Mouse (Mus musculus): Measurements from ENCODE around the gene Hdac4. TPM values are rescaled to one million over a fixed set of nuclear protein-coding genes. Genes with fewer than 3 reads are reported as not detected.

Hdac4 gene
- polyA plus RNA-seq, 1 experiment: 14.3 TPM

DNA sequence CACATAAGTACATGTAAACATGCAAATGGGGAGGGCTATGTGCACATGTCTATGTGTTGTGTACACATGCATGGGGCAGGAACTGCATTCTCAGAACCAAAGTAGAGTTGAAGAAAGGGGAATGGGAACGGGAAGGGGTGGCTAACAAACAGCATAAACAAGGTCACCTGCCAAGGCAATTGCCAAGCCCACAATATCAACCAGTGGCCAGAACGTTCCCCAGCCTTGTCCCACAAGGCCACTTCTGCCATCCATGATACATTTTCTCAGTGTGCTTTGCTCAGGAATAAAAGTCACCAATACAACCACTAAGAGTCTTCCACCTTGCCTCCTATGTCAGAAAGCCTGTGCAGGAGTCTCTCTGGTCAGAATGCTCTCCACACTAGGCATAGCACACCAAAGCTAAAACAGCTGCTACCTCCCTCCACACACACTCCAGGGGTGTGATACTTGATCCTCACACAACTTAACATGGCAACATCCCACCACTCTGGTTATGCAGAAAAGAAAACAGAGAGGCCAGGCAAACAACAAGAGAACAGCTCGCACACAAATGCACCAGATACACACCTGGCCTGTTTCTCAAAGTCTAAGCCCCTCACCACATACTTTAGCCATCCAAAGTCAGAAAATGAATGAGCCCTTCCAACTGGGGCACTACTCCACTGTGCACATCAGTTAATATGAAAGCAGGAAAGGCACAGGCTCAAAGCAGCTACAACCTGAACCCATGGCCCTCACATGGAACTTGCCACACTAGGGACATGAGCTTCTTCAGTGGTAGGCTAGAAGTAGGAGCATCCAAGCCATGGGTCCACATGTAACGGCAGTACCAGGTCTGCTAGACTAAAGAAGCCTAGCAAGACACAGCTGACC is 26.4 kb downstream of the Hdac4 start:
- no peaks in the 10 kb centered on the region; the same call in 1 of the 2 replicates for H3K4me1 ChIP-seq (ENCODE audit: control insufficient read depth, insufficient read depth, low read length)
- H3K27ac ChIP-seq (ENCODE audit: control insufficient read depth, insufficient read depth, low read depth, low read length): no peak overlapping the region
- H3K4me3 ChIP-seq (ENCODE audit: control insufficient read depth, low read depth, low read length): no peak overlapping the region
- no peak for TF ChIP-seq POLR2A (IDR thresholded peaks at IDR 0.05; ENCODE audit: control insufficient read depth, low read depth, low read length)
- TF ChIP-seq CTCF (IDR thresholded peaks at IDR 0.05; ENCODE audit: control insufficient read depth, insufficient read depth, insufficient replicate concordance, low read depth, low read length): no peak
- no peaks in the 10 kb centered on the region for H3K36me3 ChIP-seq (ENCODE audit: control insufficient read depth, insufficient read depth, low read length)
- H3K27me3 ChIP-seq (ENCODE audit: control insufficient read depth, insufficient read depth, low read length): no peaks in the 10 kb centered on the region

DNA sequence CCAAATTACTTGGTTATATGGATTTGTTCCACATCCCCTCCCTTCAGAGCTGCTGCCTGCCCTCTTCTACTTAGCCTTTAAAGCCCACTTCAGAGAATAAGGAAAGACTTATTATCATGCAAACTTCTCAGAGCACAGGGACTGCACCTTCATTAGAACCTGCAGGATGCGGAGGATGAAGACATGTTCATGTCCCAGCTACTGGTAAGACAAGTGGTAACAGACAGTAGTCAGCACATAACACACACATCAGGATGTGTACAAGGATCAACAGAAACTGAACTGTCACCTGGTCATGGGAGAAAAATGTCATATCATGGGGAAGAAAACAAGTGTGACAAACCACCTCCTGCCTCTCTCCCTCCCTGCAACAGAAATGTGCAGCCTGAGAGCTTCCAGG is 31.6 kb downstream of the Hdac4 start:
- no peak overlapping the region for H3K27ac ChIP-seq (ENCODE audit: control insufficient read depth, insufficient read depth, low read depth, low read length)
- H3K27me3 ChIP-seq (ENCODE audit: control insufficient read depth, insufficient read depth, low read length): no peaks in the 10 kb centered on the region
- TF ChIP-seq POLR2A (IDR thresholded peaks at IDR 0.05; ENCODE audit: control insufficient read depth, low read depth, low read length): no peak
- H3K4me1 ChIP-seq (ENCODE audit: control insufficient read depth, insufficient read depth, low read length): no peaks in the 10 kb centered on the region; the same call in 1 of the 2 replicates
- no peaks in the 10 kb centered on the region for H3K36me3 ChIP-seq (ENCODE audit: control insufficient read depth, insufficient read depth, low read length)
- H3K4me3 ChIP-seq (ENCODE audit: control insufficient read depth, low read depth, low read length): no peak overlapping the region

DNA sequence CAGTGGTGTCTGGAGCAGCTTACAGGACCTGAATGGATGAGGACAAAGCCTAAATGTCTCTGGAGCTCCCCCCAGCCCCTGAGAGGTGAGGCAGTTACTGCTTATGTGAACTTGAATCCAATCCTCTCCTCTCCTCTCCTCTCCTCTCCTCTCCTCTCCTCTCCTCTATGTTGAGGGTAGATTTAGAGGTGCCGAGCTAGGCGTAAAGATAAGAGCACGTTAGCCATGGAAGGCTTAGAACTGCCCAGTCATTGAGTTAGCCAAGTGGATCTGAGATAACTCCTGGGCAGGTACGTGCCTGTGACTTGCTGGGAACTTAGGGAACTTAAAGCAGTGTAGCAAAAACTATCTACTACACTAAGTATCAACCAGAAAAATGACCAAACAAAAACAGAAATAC is 35.7 kb downstream of the Hdac4 start:
- H3K4me1 ChIP-seq (ENCODE audit: control insufficient read depth, insufficient read depth, low read length): no peaks in the 10 kb centered on the region
- H3K27me3 ChIP-seq (ENCODE audit: control insufficient read depth, insufficient read depth, low read length): no peaks in the 10 kb centered on the region
- no peak overlapping the region for H3K27ac ChIP-seq (ENCODE audit: control insufficient read depth, insufficient read depth, low read depth, low read length)
- no peaks in the 10 kb centered on the region for H3K36me3 ChIP-seq (ENCODE audit: control insufficient read depth, insufficient read depth, low read length)
- H3K4me3 ChIP-seq (ENCODE audit: control insufficient read depth, low read depth, low read length): no peak overlapping the region
- TF ChIP-seq CTCF (IDR thresholded peaks at IDR 0.05; ENCODE audit: control insufficient read depth, insufficient read depth, insufficient replicate concordance, low read depth, low read length) (no peak), POLR2A (IDR thresholded peaks at IDR 0.05; ENCODE audit: control insufficient read depth, low read depth, low read length) (no peak)

DNA sequence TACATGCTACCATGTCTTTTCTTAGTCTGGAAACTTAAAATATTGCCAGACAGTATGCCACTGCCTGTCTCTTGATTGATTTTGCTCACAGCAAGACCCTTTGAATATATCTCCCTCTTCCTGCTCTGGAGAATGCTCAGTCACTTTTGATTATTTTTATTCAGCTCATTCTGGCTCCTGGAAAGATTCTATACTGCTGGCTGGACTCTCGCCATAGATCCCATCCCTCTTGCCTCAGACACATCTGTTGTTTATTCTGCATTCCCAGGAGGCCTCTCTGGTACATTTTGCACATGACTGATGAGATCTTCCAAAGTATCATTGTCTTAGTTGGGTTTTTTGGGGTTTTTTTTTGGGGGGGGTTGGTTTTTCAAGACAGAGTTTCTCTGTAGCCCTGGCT is 45.3 kb downstream of the Hdac4 start:
- Histone ChIP-seq H3K36me3 (ENCODE audit: control insufficient read depth, insufficient read depth, low read length) (no peaks in the 10 kb centered on the region), H3K27me3 (ENCODE audit: control insufficient read depth, insufficient read depth, low read length) (no peaks in the 10 kb centered on the region), H3K27ac (ENCODE audit: control insufficient read depth, insufficient read depth, low read depth, low read length) (no peak overlapping the region), H3K4me1 (ENCODE audit: control insufficient read depth, insufficient read depth, low read length) (no peaks in the 10 kb centered on the region), H3K4me3 (ENCODE audit: control insufficient read depth, low read depth, low read length) (no peak overlapping the region)
- TF ChIP-seq CTCF (IDR thresholded peaks at IDR 0.05; ENCODE audit: control insufficient read depth, insufficient read depth, insufficient replicate concordance, low read depth, low read length) (no peak), POLR2A (IDR thresholded peaks at IDR 0.05; ENCODE audit: control insufficient read depth, low read depth, low read length) (no peak)

DNA sequence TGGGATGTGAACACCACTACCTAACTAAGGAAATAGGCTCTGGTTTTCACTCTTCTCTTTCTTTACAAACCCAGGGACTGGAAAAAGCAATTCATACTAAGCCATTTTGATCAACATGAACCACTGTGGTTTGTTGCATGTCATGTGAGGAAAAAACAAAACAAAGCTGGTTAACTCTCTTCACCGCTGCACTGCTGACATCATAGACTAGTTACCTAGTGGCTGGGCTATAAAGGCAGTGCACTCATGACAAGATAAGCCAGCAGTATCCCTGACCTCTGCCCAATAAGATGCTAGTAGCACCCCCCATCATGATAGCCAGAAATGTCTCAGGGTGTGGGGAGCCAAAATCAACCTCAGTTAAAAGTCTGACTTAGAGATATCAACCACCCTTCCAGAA is 47.0 kb downstream of the Hdac4 start:
- Histone ChIP-seq H3K27ac (ENCODE audit: control insufficient read depth, insufficient read depth, low read depth, low read length) (no peak overlapping the region), H3K4me3 (ENCODE audit: control insufficient read depth, low read depth, low read length) (no peak overlapping the region), H3K27me3 (ENCODE audit: control insufficient read depth, insufficient read depth, low read length) (no peaks in the 10 kb centered on the region), H3K4me1 (ENCODE audit: control insufficient read depth, insufficient read depth, low read length) (no peaks in the 10 kb centered on the region; the same call in 1 of the 2 replicates), H3K36me3 (ENCODE audit: control insufficient read depth, insufficient read depth, low read length) (no peaks in the 10 kb centered on the region)
- no peak for TF ChIP-seq CTCF (IDR thresholded peaks at IDR 0.05; ENCODE audit: control insufficient read depth, insufficient read depth, insufficient replicate concordance, low read depth, low read length)
- TF ChIP-seq POLR2A (IDR thresholded peaks at IDR 0.05; ENCODE audit: control insufficient read depth, low read depth, low read length): no peak

DNA sequence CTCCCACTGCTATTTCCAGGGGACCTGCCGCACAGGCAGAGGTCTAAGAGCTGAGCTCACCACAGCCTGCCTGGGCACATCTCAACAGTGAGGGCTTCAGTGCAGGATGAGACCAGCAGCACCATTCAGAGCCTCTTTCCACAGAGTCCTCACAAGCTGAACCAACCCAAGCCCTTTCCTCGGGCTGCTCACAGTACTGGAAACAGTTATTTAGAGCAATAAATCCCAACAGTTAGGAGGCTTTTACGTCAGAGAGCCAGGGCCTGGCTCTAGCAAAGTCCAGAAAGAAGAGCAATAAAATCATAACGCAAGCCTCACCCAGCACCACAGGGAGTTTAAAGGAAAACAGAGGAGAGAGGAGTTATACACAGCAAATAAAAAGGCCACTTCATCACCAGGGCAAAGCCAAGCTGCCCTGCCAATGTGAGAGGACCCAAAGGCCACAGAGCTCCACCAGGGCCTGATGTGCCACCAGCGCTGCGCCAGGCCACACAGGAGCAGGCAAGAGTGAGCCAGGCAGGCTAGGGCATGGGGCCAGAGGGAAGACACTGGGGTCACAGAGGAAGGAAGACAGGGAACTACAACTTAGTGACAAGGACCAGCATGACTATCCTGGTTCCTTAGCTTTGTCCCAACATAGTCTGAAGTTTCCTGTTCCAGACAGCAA is 50.5 kb downstream of the Hdac4 start:
- no peak for TF ChIP-seq POLR2A (IDR thresholded peaks at IDR 0.05; ENCODE audit: control insufficient read depth, low read depth, low read length)
- TF ChIP-seq CTCF (IDR thresholded peaks at IDR 0.05; ENCODE audit: control insufficient read depth, insufficient read depth, insufficient replicate concordance, low read depth, low read length): no peak
- Histone ChIP-seq H3K27ac (ENCODE audit: control insufficient read depth, insufficient read depth, low read depth, low read length) (no peak overlapping the region), H3K4me3 (ENCODE audit: control insufficient read depth, low read depth, low read length) (no peak overlapping the region), H3K27me3 (ENCODE audit: control insufficient read depth, insufficient read depth, low read length) (no peaks in the 10 kb centered on the region), H3K36me3 (ENCODE audit: control insufficient read depth, insufficient read depth, low read length) (no peaks in the 10 kb centered on the region), H3K4me1 (ENCODE audit: control insufficient read depth, insufficient read depth, low read length) (no peaks in the 10 kb centered on the region; the same call in 1 of the 2 replicates)

DNA sequence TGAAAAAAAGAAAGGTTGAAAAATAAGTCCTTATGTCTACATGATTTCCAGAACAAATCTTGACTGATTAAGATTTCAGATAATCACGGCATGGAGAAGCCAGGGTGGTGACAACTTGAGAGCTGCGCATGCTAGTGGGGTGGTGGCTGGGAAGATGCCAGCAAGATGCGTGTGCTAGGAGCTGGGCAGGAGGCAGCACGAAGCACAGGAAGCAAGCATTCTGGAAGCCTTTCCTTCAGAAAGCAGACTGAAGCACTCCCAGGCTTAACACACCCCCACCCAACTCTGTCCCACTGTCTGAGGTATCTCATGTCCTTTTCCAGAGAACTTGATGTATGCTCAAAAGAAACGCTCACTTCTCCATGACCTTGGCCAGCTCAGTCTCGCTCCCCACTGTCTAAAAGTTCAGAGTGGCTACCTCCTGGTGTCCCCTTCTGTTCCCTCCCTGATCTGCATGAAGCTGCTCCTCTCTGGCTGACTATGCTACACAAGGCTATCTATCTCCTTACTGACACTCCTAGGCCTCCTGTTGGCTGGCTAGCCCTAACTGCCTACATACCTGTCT is 52.1 kb downstream of the Hdac4 start:
- Histone ChIP-seq H3K27me3 (ENCODE audit: control insufficient read depth, insufficient read depth, low read length) (no peaks in the 10 kb centered on the region), H3K36me3 (ENCODE audit: control insufficient read depth, insufficient read depth, low read length) (no peaks in the 10 kb centered on the region), H3K4me3 (ENCODE audit: control insufficient read depth, low read depth, low read length) (no peak overlapping the region), H3K27ac (ENCODE audit: control insufficient read depth, insufficient read depth, low read depth, low read length) (no peak overlapping the region), H3K4me1 (ENCODE audit: control insufficient read depth, insufficient read depth, low read length) (no peaks in the 10 kb centered on the region; the same call in 1 of the 2 replicates)
- no peak for TF ChIP-seq POLR2A (IDR thresholded peaks at IDR 0.05; ENCODE audit: control insufficient read depth, low read depth, low read length)
- TF ChIP-seq CTCF (IDR thresholded peaks at IDR 0.05; ENCODE audit: control insufficient read depth, insufficient read depth, insufficient replicate concordance, low read depth, low read length): no peak

Data from testis, adult 2 months (tissue).